Mouse (Mus musculus) heart, embryonic 14.5 days (tissue): ENCODE data around the gene Tssc4. TPM values are rescaled to one million over a fixed set of nuclear protein-coding genes. Genes with fewer than 3 reads are reported as not detected.

Experiments used
- ATAC-seq: fragments of 200-750 bp; cut with Nextera tagmentation; 2 replicates; pipeline ENCODE4 v1.8.0; 2017; ENCODE audit warnings: low read depth, moderate TSS enrichment; ENCODE audit not compliant: insufficient number of reproducible peaks, insufficient read depth, low FRiP score
- H3K27ac ChIP-seq, 2 experiments: fragments of 200-500 bp in 1 of 2; fragments of 300-500 bp in 1 of 2; sonication (generic) in 1 of 2; replicated peaks in 1 of 2; 2 replicates each; pipeline ENCODE4 v1.5.1; 2012 to 2014; ENCODE audit warnings: low read depth in 2 of 2, low read length in 2 of 2, control low read depth in 1 of 2, mild to moderate bottlenecking in 1 of 2, mixed read lengths in 1 of 2; ENCODE audit not compliant: control insufficient read depth in 1 of 2, insufficient read depth in 1 of 2
- H3K27me3 ChIP-seq: fragments of 300-500 bp; sonication (generic); 2 replicates; pipeline ENCODE4 v1.6.1; 2014; ENCODE audit warnings: mild to moderate bottlenecking, low read length, control low read depth; ENCODE audit not compliant: control insufficient read depth, insufficient read depth
- H3K36me3 ChIP-seq: fragments of 300-500 bp; sonication (generic); 2 replicates; pipeline ENCODE4 v1.6.1; 2014; ENCODE audit warnings: mild to moderate bottlenecking, control low read depth, low read length, mixed read lengths; ENCODE audit not compliant: control insufficient read depth, insufficient read depth
- H3K4me1 ChIP-seq, 2 experiments: fragments of 200-500 bp in 1 of 2; fragments of 300-500 bp in 1 of 2; sonication (generic) in 1 of 2; 2 replicates each; pipeline ENCODE4 v1.6.1; 2012 to 2014; ENCODE audit warnings: low read length in 2 of 2, control low read depth in 1 of 2, mixed read lengths in 1 of 2; ENCODE audit not compliant: control insufficient read depth in 2 of 2, insufficient read depth in 2 of 2
- H3K4me2 ChIP-seq: fragments of 300-500 bp; sonication (generic); 2 replicates; pipeline ENCODE4 v1.6.1; 2014; ENCODE audit warnings: mild to moderate bottlenecking, low read length
- H3K4me3 ChIP-seq, 2 experiments: fragments of 200-500 bp in 1 of 2; fragments of 300-500 bp in 1 of 2; sonication (generic) in 1 of 2; 2 replicates each; pipeline ENCODE4 v1.5.1; 2012 to 2014; ENCODE audit warnings: low read length in 2 of 2, mild to moderate bottlenecking in 2 of 2, control low read depth in 1 of 2, low read depth in 1 of 2, moderate library complexity in 1 of 2; ENCODE audit not compliant: control insufficient read depth in 1 of 2, insufficient read depth in 1 of 2
- H3K9ac ChIP-seq: fragments of 300-500 bp; sonication (generic); 2 replicates; pipeline ENCODE4 v1.6.1; 2014; ENCODE audit warnings: mild to moderate bottlenecking, low read length
- H3K9me3 ChIP-seq: fragments of 300-500 bp; sonication (generic); 2 replicates; pipeline ENCODE4 v1.6.1; 2016; ENCODE audit warnings: low read length, control low read depth; ENCODE audit not compliant: control insufficient read depth
- WGBS: fragments of 180-500 bp; shearing (Covaris S2); extraction: QIAGEN DNeasy Blood & Tissue Kit; methylation state at CpG from one replicate; pipeline ENCODE4 v1.1.7; 2014; 5-methylcytosine and 5-hydroxymethylcytosine counted together
- polyA plus RNA-seq: library from polyadenylated mRNA; unstranded; fragments of >200 nt; fragmentation: Nextera tagmentation; extraction: Ambion mirVana; gene quantifications from 2 replicates; pipeline ENCODE4 v1.2.1, GENCODE M21; 2014

Tssc4 gene
- polyA plus RNA-seq, result 31.3 and 41.1 TPM in 2 replicates

- no peaks in the 10 kb centered on the region for H3K27me3 ChIP-seq
- peak; percentile 92 for ATAC-seq
- peak within 1 kb of the TSS; percentile 95 for H3K9ac ChIP-seq
- peak within 1 kb of the TSS; percentile 89 to 98 for H3K27ac ChIP-seq
- H3K4me1 ChIP-seq, result peaks cover 14 to 23% of the 10 kb centered on the region in 2 experiments
- peak within 1 kb of the TSS; percentile 82 for H3K4me2 ChIP-seq
- no peaks in the 10 kb centered on the region for H3K9me3 ChIP-seq
- H3K4me3 ChIP-seq, result peak within 1 kb of the TSS; percentile 86 to 95
- WGBS, result under 1% methylated on average over 51 of the region's 51 CpGs
- peaks cover 53% of the 10 kb centered on the region for H3K36me3 ChIP-seq
These were observed at the start of gene Tssc4 for GRCm38 (mm10) chr7:143068882-143069591. Gene Tssc4 (plus strand): TSS chr7:143069249.

DNA sequence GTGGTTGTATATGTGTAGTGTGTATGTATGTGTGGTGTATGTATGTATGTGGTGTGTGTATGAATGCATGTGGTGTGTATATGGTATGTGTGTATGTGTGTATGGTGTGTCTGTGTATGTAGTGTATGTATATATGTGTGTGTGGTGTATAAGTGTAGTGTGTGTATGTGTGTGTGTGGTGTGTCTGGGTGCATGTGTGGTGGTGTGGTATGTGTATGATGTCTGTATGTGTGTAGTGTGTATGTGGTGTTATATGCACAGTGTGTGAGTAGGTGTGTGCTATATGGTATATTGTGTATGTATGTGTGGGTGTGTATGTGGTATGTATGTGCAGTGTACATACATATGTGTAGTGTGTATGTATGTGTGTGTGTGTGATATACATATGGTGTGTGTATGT is 49.0 kb upstream of the Tssc4 start:
- H3K27me3 ChIP-seq, result no peaks in the 10 kb centered on the region
- H3K9me3 ChIP-seq, result no peaks in the 10 kb centered on the region
- ATAC-seq, result no peak
- peaks cover 25 to 31% of the 10 kb centered on the region in 2 experiments for H3K4me1 ChIP-seq
- H3K36me3 ChIP-seq, result no peaks in the 10 kb centered on the region
- no peak overlapping the region for H3K9ac ChIP-seq
- no peak overlapping the region for H3K27ac ChIP-seq
- H3K4me3 ChIP-seq, result no peak overlapping the region
- no peak overlapping the region for H3K4me2 ChIP-seq

- H3K4me1 ChIP-seq, result peaks cover 18 to 23% of the 10 kb centered on the region in 2 experiments
- H3K9ac ChIP-seq, result no peak overlapping the region
- no peak overlapping the region for H3K4me3 ChIP-seq
- no peaks in the 10 kb centered on the region for H3K9me3 ChIP-seq
- H3K27ac ChIP-seq, result no peak overlapping the region
- H3K4me2 ChIP-seq, result no peak overlapping the region
- no peaks in the 10 kb centered on the region for H3K36me3 ChIP-seq
- ATAC-seq, result no peak
- H3K27me3 ChIP-seq, result no peaks in the 10 kb centered on the region
- WGBS, result 60% methylated on average over 3 of the region's 3 CpGs
These were observed 48.3 kb upstream of the Tssc4 start for GRCm38 (mm10) chr7:143020764-143021163.

GRCm38 (mm10) chr7:143021356-143022164 is 47.5 kb upstream of the Tssc4 start:
- no peak overlapping the region for H3K4me2 ChIP-seq
- ATAC-seq, result no peak
- H3K9me3 ChIP-seq, result no peaks in the 10 kb centered on the region
- H3K4me3 ChIP-seq, result no peak overlapping the region
- no peak overlapping the region for H3K27ac ChIP-seq
- 52% methylated on average over 5 of the region's 5 CpGs for WGBS
- peaks cover 13 to 16% of the 10 kb centered on the region in 2 experiments for H3K4me1 ChIP-seq
- H3K9ac ChIP-seq, result no peak overlapping the region
- no peaks in the 10 kb centered on the region for H3K36me3 ChIP-seq
- no peaks in the 10 kb centered on the region for H3K27me3 ChIP-seq

- H3K36me3 ChIP-seq, result no peaks in the 10 kb centered on the region
- WGBS, result 85% methylated on average over 2 of the region's 2 CpGs
These were observed 45.5 kb upstream of the Tssc4 start for GRCm38 (mm10) chr7:143023499-143023898.

DNA sequence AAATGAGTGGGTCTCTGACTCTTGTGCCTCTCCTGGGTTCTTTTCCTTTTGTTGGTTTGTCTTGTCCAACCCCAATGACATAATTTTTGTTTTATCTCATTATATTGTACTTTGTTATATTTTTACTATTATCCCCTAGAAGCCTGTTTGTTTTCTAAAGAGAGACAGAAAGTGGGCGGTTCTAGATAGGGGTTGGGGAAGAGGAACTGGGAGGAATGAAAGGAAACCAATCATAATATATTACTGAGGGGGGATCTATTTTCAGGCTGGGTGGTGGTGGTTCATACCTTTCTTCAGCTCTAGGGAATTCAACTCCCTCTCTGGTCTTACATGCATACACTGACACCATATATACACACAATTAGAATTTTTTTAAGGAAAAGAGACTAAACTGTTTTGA is 44.8 kb upstream of the Tssc4 start:
- no peak overlapping the region for H3K9ac ChIP-seq
- H3K4me1 ChIP-seq, result peaks cover 4 to 12% of the 10 kb centered on the region in 2 experiments; a peak in 3 of 4 replicates
- no peaks in the 10 kb centered on the region for H3K36me3 ChIP-seq
- no peak overlapping the region for H3K4me2 ChIP-seq
- 88% methylated on average over 1 of the region's 1 CpGs for WGBS
- H3K4me3 ChIP-seq, result no peak overlapping the region
- H3K27ac ChIP-seq, result no peak overlapping the region
- no peak for ATAC-seq
- no peaks in the 10 kb centered on the region for H3K27me3 ChIP-seq
- H3K9me3 ChIP-seq, result no peaks in the 10 kb centered on the region

More at GRCm38 (mm10) chr7:143023499-143023898, 45.5 kb upstream of the Tssc4 start:
- no peak overlapping the region for H3K4me2 ChIP-seq
- no peak overlapping the region for H3K27ac ChIP-seq
- H3K9me3 ChIP-seq, result no peaks in the 10 kb centered on the region
- H3K9ac ChIP-seq, result no peak overlapping the region
- no peak overlapping the region for H3K4me3 ChIP-seq
- no peak for ATAC-seq
- H3K27me3 ChIP-seq, result no peaks in the 10 kb centered on the region
- H3K4me1 ChIP-seq, result peaks cover 4 to 12% of the 10 kb centered on the region in 2 experiments

DNA sequence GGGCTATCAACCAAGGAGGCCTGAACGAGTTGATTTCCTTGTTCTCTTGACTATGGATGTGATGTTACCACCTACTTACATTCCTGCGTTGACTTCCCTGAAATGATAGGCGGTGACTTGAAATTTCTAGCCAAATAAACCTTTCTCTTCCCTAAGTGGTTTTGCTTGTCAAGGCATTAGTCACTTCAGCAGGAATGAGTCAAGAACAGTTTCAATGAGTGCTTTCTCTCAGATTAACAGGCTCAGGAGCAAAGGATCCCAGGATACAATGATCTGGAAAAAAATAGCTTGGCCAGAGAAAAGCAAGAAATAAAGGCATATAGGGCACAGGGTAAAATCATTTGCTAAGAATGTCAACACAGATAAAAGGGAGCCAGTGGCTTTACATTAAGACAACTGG is 43.6 kb upstream of the Tssc4 start:
- Histone ChIP-seq H3K27me3 (no peaks in the 10 kb centered on the region), H3K9me3 (no peaks in the 10 kb centered on the region), H3K36me3 (no peaks in the 10 kb centered on the region), H3K4me2 (no peak overlapping the region), H3K27ac (no peak overlapping the region), H3K4me1 (peaks cover 4 to 12% of the 10 kb centered on the region in 2 experiments; a peak in 3 of 4 replicates), H3K4me3 (no peak overlapping the region), H3K9ac (no peak overlapping the region)
- WGBS, result 83% methylated on average over 3 of the region's 3 CpGs
- no peak for ATAC-seq
